Mouse (Mus musculus): ENCODE measurements around the gene Nelfb.

DNA sequence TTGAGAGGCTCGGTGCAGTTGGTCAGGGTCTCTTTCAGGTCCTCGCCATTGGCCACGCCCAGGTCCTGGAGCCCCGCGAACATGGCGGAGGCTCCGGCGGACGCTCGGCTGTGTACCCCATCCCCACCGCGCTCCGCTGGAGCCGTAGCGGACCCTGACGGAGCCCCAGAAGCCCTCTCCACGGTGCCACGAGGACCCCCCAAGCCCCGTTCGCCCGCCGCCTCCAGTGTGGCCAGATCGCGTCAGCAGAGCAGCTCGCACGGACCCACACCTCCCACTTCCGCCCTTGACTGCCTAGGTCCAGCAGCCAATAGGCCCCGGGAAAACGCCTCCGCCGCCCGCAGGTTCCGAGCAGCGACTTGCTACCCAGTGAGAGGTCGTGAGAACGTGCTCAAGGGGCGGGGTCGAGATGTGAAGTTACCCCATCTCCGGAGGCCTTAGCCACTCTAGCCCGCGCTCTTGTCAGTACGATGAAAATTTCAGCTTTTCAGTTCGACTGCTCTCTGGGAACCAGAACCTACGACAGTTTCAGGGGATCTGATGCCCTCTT lies at the start of gene Nelfb:
- TF ChIP-seq CTCF (IDR thresholded peaks at IDR 0.05; ENCODE audit: borderline replicate concordance, extremely low read depth, insufficient read depth, insufficient read length) (no peak), POLR2A (IDR thresholded peaks at IDR 0.05; ENCODE audit: borderline replicate concordance, extremely low read depth, insufficient read depth, insufficient read length, poor library complexity, severe bottlenecking) (0 out of 2 replicates have a peak, but pooled peaks have one; percentile 37)
